Mouse (Mus musculus): ENCODE measurements around the gene Pm20d1.

DNA sequence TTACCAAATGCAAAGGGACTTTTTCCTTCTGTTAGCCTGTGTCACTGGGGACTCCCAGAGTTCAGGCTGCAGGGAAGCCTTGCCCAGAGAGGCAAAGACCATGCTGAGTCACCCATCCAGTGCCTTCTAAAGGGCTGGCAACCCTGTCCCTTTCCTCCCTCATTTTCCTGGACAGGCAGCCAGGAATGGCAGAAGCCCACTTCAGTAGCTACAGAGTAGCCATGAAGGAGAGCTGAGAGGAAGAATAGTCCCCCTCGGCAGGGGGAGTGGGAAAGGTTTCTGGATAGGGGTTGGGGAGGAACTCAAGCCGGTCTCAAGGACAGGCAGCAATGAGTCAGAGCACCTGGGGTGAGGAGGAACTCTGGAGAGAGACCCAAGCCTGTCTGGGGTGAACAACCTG, 49.4 kb upstream of the Pm20d1 start:
- no peak for TF ChIP-seq GATA1 (IDR thresholded peaks at IDR 0.05; ENCODE audit: low read length)
- no peak for TF ChIP-seq TAL1 (IDR thresholded peaks at IDR 0.05; ENCODE audit: low read length)

Data from erythroblast, embryonic 14.5 days (primary cell).